ENCODE assay signal across 22 mouse cellular contexts in genomic region chr11:119607464-119607863, GRCm38 (mm10). TPM values are rescaled to one million over a fixed set of nuclear protein-coding genes. Genes with fewer than 3 reads are reported as not detected.
"Had no signal": no experiment of that assay in that cellular context is flagged by ENCODE, and none has a peak within 500 bp of the region (broad histone marks: within the 10 kb centered on the region; RNA-seq: fewer than 3 reads in every experiment).

No protein-coding gene starts in this region.

- H3K4me3 ChIP-seq: kidney, embryonic 15.5 days; left cerebral cortex, adult 2 months; lung, embryonic 15.5 days; midbrain, embryonic 13.5 days; neural tube, embryonic 12.5 days; neural tube, embryonic 15.5 days; stomach, embryonic 15.5 days had no signal

- ATAC-seq: midbrain, embryonic 13.5 days; midbrain, embryonic 16.5 days had no signal

- H3K4me2 ChIP-seq: kidney, embryonic 15.5 days; liver, embryonic 11.5 days; lung, embryonic 15.5 days; midbrain, embryonic 13.5 days; neural tube, embryonic 12.5 days; neural tube, embryonic 15.5 days; stomach, embryonic 15.5 days had no signal

- H3K27me3 ChIP-seq: kidney, embryonic 15.5 days; lung, embryonic 15.5 days; midbrain, embryonic 13.5 days; neural tube, embryonic 12.5 days; neural tube, embryonic 15.5 days; stomach, embryonic 15.5 days had no signal

- H3K9me3 ChIP-seq: kidney, embryonic 15.5 days; lung, embryonic 15.5 days; midbrain, embryonic 13.5 days; neural tube, embryonic 12.5 days; neural tube, embryonic 15.5 days; stomach, embryonic 15.5 days had no signal

- H3K27ac ChIP-seq: kidney, embryonic 15.5 days; left cerebral cortex, adult 2 months; liver, embryonic 14.5 days; lung, embryonic 15.5 days; midbrain, embryonic 13.5 days; neural tube, embryonic 12.5 days; neural tube, embryonic 15.5 days; stomach, embryonic 15.5 days had no signal

- H3K9ac ChIP-seq: kidney, embryonic 15.5 days; liver, embryonic 14.5 days; lung, embryonic 15.5 days; midbrain, embryonic 13.5 days; neural tube, embryonic 12.5 days; neural tube, embryonic 15.5 days; stomach, embryonic 15.5 days had no signal

- H3K36me3 ChIP-seq: lung, embryonic 15.5 days; neural tube, embryonic 15.5 days; stomach, embryonic 15.5 days had no signal

- DNase-seq: kidney, adult 11 months; kidney, adult 8-10 months; kidney, postnatal 10 days; kidney, postnatal 36 days; layer of hippocampus, postnatal 36 days; lung, adult 18-20 months; lung, postnatal 10 days; lung, postnatal 36 days; right cerebral cortex, adult 18-20 months; right cerebral cortex, postnatal 25 days; spleen, adult 18-20 months; thymus, postnatal 25 days had no signal

RNA-seq across cellular contexts. Expression of gene Nptx1, which starts 59.9 kb away (rescaled TPM):
- polyA plus RNA-seq: liver, embryonic 14.5 days had no signal
